Mouse (Mus musculus): ENCODE results near the gene Paf1. TPM values are rescaled to one million over a fixed set of nuclear protein-coding genes. Genes with fewer than 3 reads are reported as not detected.
A peak's percentile ranks its signal among the peaks of the same experiment; 100 is the strongest.

The Paf1 gene
- total RNA-seq (2021) = 10 to 100 TPM; 62.4 to 64.0 TPM

GRCm38 (mm10) chr7:28392429-28393271 lies at the start of gene Paf1, which contains the start of gene Med29:
Gene Paf1 (plus strand): TSS chr7:28392951.
Gene Med29 (minus strand): TSS chr7:28392708.
- peak; percentile 95 to 100 for DNase-seq (ENCODE audit: low spot score in 2 of 2)
- intact Hi-C loops (cut with DNase I) = no loop called here

GRCm38 (mm10) chr7:28344637-28345036 lies 48.1 kb upstream of the Paf1 start:
- DNase-seq (ENCODE audit: low spot score in 2 of 2) = peak; percentile 40 to 66
- intact Hi-C loops (cut with DNase I) = no loop called here

GRCm38 (mm10) chr7:28347746-28348145 lies 45.0 kb upstream of the Paf1 start:
- no peak for DNase-seq (ENCODE audit: low spot score in 2 of 2)
- intact Hi-C loops (cut with DNase I) = no loop called here

GRCm38 (mm10) chr7:28348601-28349000 lies 44.1 kb upstream of the Paf1 start:
- intact Hi-C loops (cut with DNase I) = no loop called here
- no peak for DNase-seq (ENCODE audit: low spot score in 2 of 2)

- intact Hi-C loops (cut with DNase I) = loop anchor here (2.0 kb wide), 1 partner anchor 22 kb away; the partner anchor contains the start of gene Plekhg2
- peak; percentile 96 to 98 for DNase-seq (ENCODE audit: low spot score in 2 of 2)
Measured at GRCm38 (mm10) chr7:28350155-28350883, 42.4 kb upstream of the Paf1 start, which contains the start of gene Rps16. Gene Rps16 (plus strand): TSS chr7:28350652.

GRCm38 (mm10) chr7:28351676-28352191 lies 41.0 kb upstream of the Paf1 start:
- no peak for DNase-seq (ENCODE audit: low spot score in 2 of 2)
- intact Hi-C loops (cut with DNase I) = loop anchor here (2.0 kb wide), 1 partner anchor 21 kb away; the partner anchor contains the start of gene Plekhg2

- intact Hi-C loops (cut with DNase I) = no loop called here
- no peak for DNase-seq (ENCODE audit: low spot score in 2 of 2)
Measured at GRCm38 (mm10) chr7:28353267-28353666, 39.5 kb upstream of the Paf1 start.

GRCm38 (mm10) chr7:28354113-28354581 lies 38.6 kb upstream of the Paf1 start:
- no peak for DNase-seq (ENCODE audit: low spot score in 2 of 2)
- intact Hi-C loops (cut with DNase I) = no loop called here

GRCm38 (mm10) chr7:28354596-28354995 lies 38.2 kb upstream of the Paf1 start:
- intact Hi-C loops (cut with DNase I) = no loop called here
- no peak for DNase-seq (ENCODE audit: low spot score in 2 of 2)

- DNase-seq (ENCODE audit: low spot score in 2 of 2) = no peak
- intact Hi-C loops (cut with DNase I) = no loop called here
Measured at GRCm38 (mm10) chr7:28355221-28355620, 37.5 kb upstream of the Paf1 start.

- no peak for DNase-seq (ENCODE audit: low spot score in 2 of 2)
- intact Hi-C loops (cut with DNase I) = no loop called here
Measured at GRCm38 (mm10) chr7:28356981-28357380, 35.8 kb upstream of the Paf1 start.

- intact Hi-C loops (cut with DNase I) = no loop called here
- no peak for DNase-seq (ENCODE audit: low spot score in 2 of 2)
Measured at GRCm38 (mm10) chr7:28357984-28358383, 34.8 kb upstream of the Paf1 start.

- DNase-seq (ENCODE audit: low spot score in 2 of 2) = no peak
Measured at GRCm38 (mm10) chr7:28358431-28358830, 34.3 kb upstream of the Paf1 start.

GRCm38 (mm10) chr7:28359854-28360253 lies 32.9 kb upstream of the Paf1 start:
- DNase-seq (ENCODE audit: low spot score in 2 of 2) = no peak
- intact Hi-C loops (cut with DNase I) = no loop called here

More at GRCm38 (mm10) chr7:28358431-28358830, 34.3 kb upstream of the Paf1 start:
- intact Hi-C loops (cut with DNase I) = no loop called here

GRCm38 (mm10) chr7:28360291-28360690 lies 32.5 kb upstream of the Paf1 start:
- no peak for DNase-seq (ENCODE audit: low spot score in 2 of 2)
- intact Hi-C loops (cut with DNase I) = no loop called here

GRCm38 (mm10) chr7:28361647-28362341 lies 31.0 kb upstream of the Paf1 start:
- intact Hi-C loops (cut with DNase I) = no loop called here
- no peak for DNase-seq (ENCODE audit: low spot score in 2 of 2)

- intact Hi-C loops (cut with DNase I) = no loop called here
- DNase-seq (ENCODE audit: low spot score in 2 of 2) = no peak
Measured at GRCm38 (mm10) chr7:28362441-28363060, 30.2 kb upstream of the Paf1 start.

- no peak for DNase-seq (ENCODE audit: low spot score in 2 of 2)
- intact Hi-C loops (cut with DNase I) = no loop called here
Measured at GRCm38 (mm10) chr7:28367663-28368275, 25.0 kb upstream of the Paf1 start.

Data from left cerebral cortex, postnatal 25 days (tissue).